Mouse (Mus musculus) ES-E14 (cell line): ENCODE measurements around the gene Ppp2r5c. TPM values are rescaled to one million over a fixed set of nuclear protein-coding genes. Genes with fewer than 3 reads are reported as not detected.
A peak's percentile ranks its signal among the peaks of the same experiment; 100 is the strongest.

ENCODE experiments used
- DNase-seq: peaks from one replicate; pipeline ENCODE4 v3.0.0-alpha.2; 2013; ENCODE audit warnings: low read depth, low spot score
- H3K27ac ChIP-seq: 2 replicates; pipeline ENCODE4 v1.5.1; 2012; ENCODE audit warnings: low read depth, mild to moderate bottlenecking, low read length, moderate library complexity, mixed read lengths; ENCODE audit not compliant: poor library complexity, insufficient read depth, severe bottlenecking
- H3K36me3 ChIP-seq: 2 replicates; pipeline ENCODE4 v1.6.1; 2012; ENCODE audit warnings: mild to moderate bottlenecking, low read length, moderate library complexity, mixed read lengths; ENCODE audit not compliant: control insufficient read depth, poor library complexity, insufficient read depth, severe bottlenecking
- H3K4me1 ChIP-seq, 2 experiments: fragments of 150-350 bp in 1 of 2; sonication (generic) in 1 of 2; 2 replicates each; pipeline ENCODE4 v1.6.1; 2012; ENCODE audit warnings: low read length in 2 of 2, mild to moderate bottlenecking in 1 of 2, mixed read lengths in 1 of 2; ENCODE audit not compliant: control insufficient read depth in 2 of 2, insufficient read depth in 2 of 2, poor library complexity in 1 of 2
- H3K4me3 ChIP-seq, 2 experiments: fragments of 150-350 bp in 1 of 2; sonication (generic) in 1 of 2; 2 replicates each; pipeline ENCODE4 v1.5.1; 2012; ENCODE audit warnings: low read length in 2 of 2, low read depth in 1 of 2, mild to moderate bottlenecking in 1 of 2, mixed read lengths in 1 of 2; ENCODE audit not compliant: insufficient read depth in 1 of 2, poor library complexity in 1 of 2, severe bottlenecking in 1 of 2
- H3K9ac ChIP-seq: 2 replicates; pipeline ENCODE4 v1.6.1; 2012; ENCODE audit warnings: low read depth, mild to moderate bottlenecking, low read length, mixed read lengths; ENCODE audit not compliant: poor library complexity, insufficient read depth, severe bottlenecking
- H3K9me3 ChIP-seq: fragments of 150-350 bp; sonication (generic); 2 replicates; pipeline ENCODE4 v1.6.1; 2012; ENCODE audit warnings: low read depth, mild to moderate bottlenecking, low read length; ENCODE audit not compliant: control insufficient read depth, insufficient read depth
- CHD2 ChIP-seq: IDR thresholded peaks from 2 replicates; pipeline ENCODE4 v1.6.1; 2014; ENCODE audit warnings: mild to moderate bottlenecking, low read depth, low read length, inconsistent platforms
- HCFC1 ChIP-seq: IDR thresholded peaks from 2 replicates; pipeline ENCODE4 v1.6.1; 2012; ENCODE audit warnings: low read length, inconsistent platforms, borderline replicate concordance; ENCODE audit not compliant: insufficient read depth
- MAFK ChIP-seq: IDR thresholded peaks from 2 replicates; pipeline ENCODE4 v1.6.1; 2014; ENCODE audit warnings: mild to moderate bottlenecking, low read depth, low read length, inconsistent platforms; ENCODE audit not compliant: insufficient read depth
- ZC3H11A ChIP-seq: IDR thresholded peaks from 2 replicates; pipeline ENCODE4 v1.6.1; 2012; ENCODE audit warnings: low read depth, mild to moderate bottlenecking, inconsistent platforms, low read length, borderline replicate concordance
- ZNF384 ChIP-seq: IDR thresholded peaks from 2 replicates; pipeline ENCODE4 v1.6.1; 2012; ENCODE audit warnings: low read depth, low read length, inconsistent platforms
- in situ Hi-C, 2 experiments: fragments of 600-800 bp; cut with MboI; formaldehyde crosslinking; loops; one replicate each; pipeline ENCODE4 v1.15.1; 2025; ENCODE audit warnings: low sequenced_read_pairs in 2 of 2, inconsistent platforms in 1 of 2; ENCODE audit not compliant: unreplicated experiment in 2 of 2
- total RNA-seq: library from RNA; depleted of rRNA; stranded (reverse); fragments of 300-350 nt; gene quantifications from 2 replicates; pipeline ENCODE4 v1.2.3, GENCODE M21; 2012

The Ppp2r5c gene
- total RNA-seq, 1 experiment, result 62.1 TPM

DNA sequence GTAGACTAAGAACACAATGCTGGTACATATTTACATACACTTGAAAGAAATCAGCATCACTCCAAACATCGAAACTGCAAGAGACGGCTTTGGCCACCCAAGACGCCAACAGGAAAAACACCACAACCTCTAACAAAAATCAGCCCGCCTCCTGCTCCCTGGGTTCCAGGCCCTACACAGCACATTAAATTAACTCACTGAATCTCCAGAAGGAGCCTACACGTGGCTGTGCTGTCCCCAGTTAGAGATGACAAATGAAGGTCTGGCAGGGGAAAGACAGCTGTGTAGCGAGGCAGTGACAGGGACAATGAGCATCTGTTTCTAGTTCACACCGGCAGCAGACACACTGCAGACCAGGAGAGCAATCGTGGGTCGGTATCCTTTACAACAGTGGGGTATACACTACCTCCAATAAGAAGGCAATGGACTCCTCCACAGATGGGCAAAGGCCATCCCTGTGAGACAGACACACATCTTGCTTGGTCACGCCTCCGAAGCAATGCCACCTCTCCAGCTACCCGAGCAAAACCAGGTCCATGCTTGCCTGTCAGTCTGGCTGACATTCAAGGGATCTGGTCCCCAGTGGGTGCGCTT, 20.4 kb upstream of the Ppp2r5c start:
- Histone ChIP-seq H3K9me3 (no peaks in the 10 kb centered on the region), H3K9ac (no peak overlapping the region), H3K4me3 (no peak overlapping the region), H3K36me3 (no peaks in the 10 kb centered on the region), H3K4me1 (peaks cover 0 to 5% of the 10 kb centered on the region in 2 experiments; a peak in 1 of 4 replicates), H3K27ac (no peak overlapping the region)
- TF ChIP-seq MAFK (no peak), ZC3H11A (no peak), ZNF384 (no peak), CHD2 (no peak), HCFC1 (no peak)
- no peak for DNase-seq
- in situ Hi-C loops, result loop anchor here in 1 of 2 experiments (25.0 kb wide), 1 partner anchor 411 kb away; the partner anchor contains the start of gene Mok

DNA sequence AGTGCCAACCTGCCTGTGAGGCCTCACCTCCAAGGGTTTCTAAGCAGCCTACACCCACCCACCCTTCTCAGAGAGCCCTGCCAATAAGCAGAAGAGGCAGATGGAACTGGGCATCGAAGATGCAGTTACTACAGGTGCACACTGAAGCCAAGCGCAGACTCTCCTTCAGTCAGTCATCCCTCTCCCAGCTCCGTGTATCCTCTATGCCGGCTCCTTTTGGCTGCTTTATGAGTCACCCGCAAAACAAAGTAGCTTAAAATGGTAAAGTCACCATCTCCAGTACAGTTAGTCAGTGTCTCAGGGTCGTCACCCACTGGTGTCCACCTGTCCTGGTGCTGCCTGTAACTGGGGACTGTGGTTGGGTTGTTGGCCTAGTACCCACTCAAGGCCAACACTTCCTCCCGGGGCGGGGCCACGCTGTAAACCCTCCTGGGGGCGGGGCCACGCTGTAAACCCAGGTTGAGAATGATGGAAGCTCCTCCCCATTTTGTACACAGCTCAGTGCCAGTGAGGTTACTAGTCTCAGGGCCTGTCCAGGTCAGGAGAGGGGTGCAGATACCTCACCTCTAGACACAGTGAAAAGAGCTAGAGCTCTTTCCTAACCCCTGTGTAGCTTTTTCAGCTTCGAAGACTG, 17.5 kb upstream of the Ppp2r5c start:
- H3K36me3 ChIP-seq, result no peaks in the 10 kb centered on the region
- TF ChIP-seq ZNF384 (no peak), ZC3H11A (no peak), CHD2 (no peak), MAFK (no peak), HCFC1 (no peak)
- no peak overlapping the region for H3K27ac ChIP-seq
- peak; percentile 64 for DNase-seq
- no peaks in the 10 kb centered on the region for H3K9me3 ChIP-seq
- peaks cover 0 to 5% of the 10 kb centered on the region in 2 experiments; a peak in 1 of 4 replicates for H3K4me1 ChIP-seq
- H3K9ac ChIP-seq, result no peak overlapping the region
- in situ Hi-C loops, result loop anchor here in 1 of 2 experiments (25.0 kb wide), 1 partner anchor 408 kb away; the partner anchor contains the start of gene Mok
- no peak overlapping the region; a peak in 1 of 4 replicates for H3K4me3 ChIP-seq

DNA sequence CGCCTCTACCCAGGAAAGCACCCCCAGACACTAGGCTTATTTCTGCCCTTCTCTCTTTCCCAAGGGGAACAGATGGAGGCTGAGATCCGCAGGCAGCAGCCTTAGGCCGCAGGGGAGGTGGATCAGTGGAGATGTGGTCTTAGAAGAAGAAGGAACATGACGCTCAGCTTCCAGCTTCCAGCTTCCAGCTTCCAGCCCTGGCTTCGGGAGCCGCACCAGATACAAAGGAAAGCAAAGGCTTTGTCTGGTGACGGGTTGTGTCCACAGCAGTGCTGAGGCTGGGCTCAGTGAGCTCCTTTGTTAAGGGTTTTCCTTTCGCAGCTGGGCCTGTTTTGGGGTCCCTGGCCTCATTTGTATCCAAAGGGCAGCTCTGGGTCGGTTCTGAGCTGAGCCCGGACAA, 16.9 kb upstream of the Ppp2r5c start:
- no peaks in the 10 kb centered on the region for H3K36me3 ChIP-seq
- DNase-seq, result no peak
- TF ChIP-seq ZNF384, result no peak
- no peak for TF ChIP-seq HCFC1
- TF ChIP-seq ZC3H11A, result no peak
- no peak for TF ChIP-seq MAFK
- TF ChIP-seq CHD2, result no peak
- H3K27ac ChIP-seq, result no peak overlapping the region
- H3K4me3 ChIP-seq, result no peak overlapping the region; a peak in 1 of 4 replicates
- in situ Hi-C loops, result loop anchor here in 1 of 2 experiments (25.0 kb wide), 1 partner anchor 407 kb away; the partner anchor contains the start of gene Mok
- H3K4me1 ChIP-seq, result peaks cover 0 to 8% of the 10 kb centered on the region in 2 experiments; a peak in 1 of 4 replicates
- no peak overlapping the region for H3K9ac ChIP-seq
- no peaks in the 10 kb centered on the region for H3K9me3 ChIP-seq

DNA sequence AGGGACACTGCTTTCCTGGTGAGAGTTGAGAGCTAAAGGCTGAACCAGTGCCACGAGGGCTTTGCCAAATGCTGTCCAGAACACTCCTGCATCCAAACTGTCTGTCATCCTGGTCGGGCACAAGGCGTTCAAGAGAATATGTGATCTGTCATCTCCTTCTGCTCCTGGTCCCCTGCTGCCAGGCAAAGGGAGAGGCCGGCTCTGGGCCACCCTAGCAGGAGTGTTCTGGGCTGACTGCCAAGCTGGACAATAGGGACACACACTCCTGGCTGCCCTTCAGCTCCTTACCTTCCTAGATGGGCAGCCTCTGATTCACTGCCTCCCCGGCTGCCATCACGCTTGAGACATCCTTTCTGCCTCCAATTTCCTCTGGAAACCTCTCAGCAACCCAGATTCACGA, 15.1 kb upstream of the Ppp2r5c start:
- H3K36me3 ChIP-seq, result no peaks in the 10 kb centered on the region
- TF ChIP-seq HCFC1, result no peak
- in situ Hi-C loops, result loop anchor here in 1 of 2 experiments (25.0 kb wide), 1 partner anchor 405 kb away; the partner anchor contains the start of gene Mok
- no peak overlapping the region for H3K4me3 ChIP-seq
- H3K4me1 ChIP-seq, result peaks cover 0 to 6% of the 10 kb centered on the region in 2 experiments; a peak in 1 of 4 replicates
- no peaks in the 10 kb centered on the region for H3K9me3 ChIP-seq
- H3K27ac ChIP-seq, result no peak overlapping the region
- no peak for DNase-seq
- no peak overlapping the region for H3K9ac ChIP-seq
